Mouse (Mus musculus) liver, adult 2 months (tissue): ENCODE results near the gene Plekhg1. TPM values are rescaled to one million over a fixed set of nuclear protein-coding genes. Genes with fewer than 3 reads are reported as not detected.

Experiments
- DNase-seq: peaks from one replicate; pipeline ENCODE4 v3.0.0-alpha.2; 2011; ENCODE audit warnings: low read depth, low spot score; ENCODE audit errors: extremely low read depth
- H3K27ac ChIP-seq: fragments of 200-500 bp; replicated peaks from 2 replicates; pipeline ENCODE4 v1.5.1; 2012; ENCODE audit warnings: low read depth, mild to moderate bottlenecking, control low read depth, inconsistent platforms, low read length; ENCODE audit not compliant: insufficient read depth
- H3K27me3 ChIP-seq: fragments of 200-500 bp; 2 replicates; pipeline ENCODE4 v1.6.1; 2012; ENCODE audit warnings: mild to moderate bottlenecking, moderate library complexity, low read length, inconsistent platforms; ENCODE audit not compliant: control insufficient read depth, insufficient read depth
- H3K36me3 ChIP-seq: fragments of 200-500 bp; 2 replicates; pipeline ENCODE4 v1.6.1; 2012; ENCODE audit warnings: low read length, inconsistent platforms; ENCODE audit not compliant: control insufficient read depth, insufficient read depth
- H3K4me1 ChIP-seq: fragments of 200-500 bp; 2 replicates; pipeline ENCODE4 v1.6.1; 2011; ENCODE audit warnings: low read length; ENCODE audit not compliant: control insufficient read depth, insufficient read depth
- H3K4me3 ChIP-seq: fragments of 200-500 bp; 2 replicates; pipeline ENCODE4 v1.5.1; 2011; ENCODE audit warnings: low read depth, mild to moderate bottlenecking, control low read depth, low read length, moderate library complexity; ENCODE audit not compliant: insufficient read depth
- H3K79me2 ChIP-seq: fragments of 200-500 bp; 2 replicates; pipeline ENCODE4 v1.6.1; 2012; ENCODE audit warnings: inconsistent platforms, mild to moderate bottlenecking, low read length, moderate library complexity; ENCODE audit not compliant: control insufficient read depth, insufficient read depth
- H3K9ac ChIP-seq: fragments of 200-500 bp; 2 replicates; pipeline ENCODE4 v1.6.1; 2012; ENCODE audit warnings: low read depth, mild to moderate bottlenecking, control low read depth, inconsistent platforms, low read length
- CTCF ChIP-seq: fragments of 200-500 bp; IDR thresholded peaks from 2 replicates; pipeline ENCODE4 v1.5.1; 2011; ENCODE audit warnings: low read depth, low read length, control low read depth
- POLR2A ChIP-seq: fragments of 200-500 bp; IDR thresholded peaks from 2 replicates; pipeline ENCODE4 v1.6.1; 2011; ENCODE audit warnings: low read length, control low read depth; ENCODE audit not compliant: insufficient read depth; ENCODE audit errors: extremely low read depth
- WGBS: fragments of 180-500 bp; shearing (Covaris S2); methylation state at CpG from one replicate; pipeline ENCODE4 v1.1.7; 2018; 5-methylcytosine and 5-hydroxymethylcytosine counted together
- polyA plus RNA-seq: library from polyadenylated mRNA; depleted of rRNA; stranded (reverse); fragments of >200 nt; gene quantifications from 2 replicates; pipeline ENCODE4 v1.2.3, GENCODE M21; 2012
- total RNA-seq: library from RNA; depleted of rRNA; stranded (reverse); fragments of >200 nt; gene quantifications from 2 replicates; pipeline ENCODE4 v1.2.3, GENCODE M21; 2014

The Plekhg1 gene
- total and polyA plus RNA-seq, 2 experiments = 1.2 to 6.0 TPM

DNA sequence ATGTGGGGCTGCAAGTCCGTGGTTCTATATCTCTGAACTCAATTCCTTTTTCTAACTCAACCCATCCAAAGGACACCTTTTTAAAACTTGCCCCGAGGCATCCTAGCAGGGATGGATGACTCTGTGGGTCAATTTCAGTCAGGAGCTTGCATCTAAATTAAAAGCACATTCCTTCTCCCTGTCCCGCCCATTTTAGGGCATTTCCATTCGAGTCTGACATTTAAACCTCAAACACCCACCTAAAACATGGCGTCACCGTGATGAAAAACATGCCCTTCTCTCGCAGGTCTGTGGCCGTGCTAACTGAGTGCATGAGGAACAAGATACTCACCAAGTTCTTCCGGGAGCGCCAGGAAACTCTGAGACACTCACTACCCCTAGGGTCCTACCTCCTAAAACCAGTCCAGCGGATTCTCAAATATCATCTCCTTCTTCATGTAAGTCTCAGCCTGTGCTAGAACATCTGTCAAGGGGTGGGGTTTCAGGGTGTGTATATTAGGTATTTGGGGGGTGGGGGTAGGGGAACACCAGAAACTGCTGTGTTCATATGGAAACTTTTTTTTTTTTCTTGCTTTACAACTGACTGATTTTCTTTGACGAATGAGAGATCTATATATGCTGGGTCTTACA lies 193.3 kb downstream of the Plekhg1 start:
- peaks cover 2% of the 10 kb centered on the region; the same call in 1 of the 2 replicates for H3K36me3 ChIP-seq
- no peak overlapping the region for H3K27ac ChIP-seq
- DNase-seq = no peak
- H3K4me3 ChIP-seq = no peak overlapping the region
- no peaks in the 10 kb centered on the region for H3K4me1 ChIP-seq
- H3K27me3 ChIP-seq = no peaks in the 10 kb centered on the region
- TF ChIP-seq POLR2A (no peak), CTCF (no peak)
- H3K9ac ChIP-seq = no peak overlapping the region
- no peaks in the 10 kb centered on the region for H3K79me2 ChIP-seq
- WGBS = 89% methylated on average over 12 of the region's 12 CpGs

DNA sequence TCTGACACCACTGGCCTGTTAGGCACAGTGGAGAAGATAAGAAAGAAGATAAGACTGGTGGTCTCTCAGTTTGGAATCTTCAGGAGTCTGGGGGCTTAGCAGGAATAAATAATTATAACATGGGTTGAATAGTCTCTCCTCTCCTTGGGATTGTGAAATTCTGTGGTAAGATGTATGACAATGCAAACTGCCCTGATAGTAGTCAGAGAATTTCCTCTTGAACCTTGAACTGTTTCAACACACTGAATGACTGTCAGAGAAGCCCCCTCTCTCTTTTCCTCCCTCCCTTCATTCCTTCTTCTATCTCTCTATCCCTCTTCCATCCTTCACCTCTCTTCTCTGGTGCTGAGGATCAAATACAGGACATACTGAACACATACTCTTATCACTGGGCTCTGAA lies 196.7 kb downstream of the Plekhg1 start:
- no peaks in the 10 kb centered on the region for H3K79me2 ChIP-seq
- H3K4me3 ChIP-seq = no peak overlapping the region
- TF ChIP-seq CTCF (no peak), POLR2A (no peak)
- DNase-seq = no peak
- H3K36me3 ChIP-seq = no peaks in the 10 kb centered on the region
- no peak overlapping the region for H3K9ac ChIP-seq
- H3K4me1 ChIP-seq = no peaks in the 10 kb centered on the region
- no peak overlapping the region for H3K27ac ChIP-seq
- H3K27me3 ChIP-seq = no peaks in the 10 kb centered on the region

DNA sequence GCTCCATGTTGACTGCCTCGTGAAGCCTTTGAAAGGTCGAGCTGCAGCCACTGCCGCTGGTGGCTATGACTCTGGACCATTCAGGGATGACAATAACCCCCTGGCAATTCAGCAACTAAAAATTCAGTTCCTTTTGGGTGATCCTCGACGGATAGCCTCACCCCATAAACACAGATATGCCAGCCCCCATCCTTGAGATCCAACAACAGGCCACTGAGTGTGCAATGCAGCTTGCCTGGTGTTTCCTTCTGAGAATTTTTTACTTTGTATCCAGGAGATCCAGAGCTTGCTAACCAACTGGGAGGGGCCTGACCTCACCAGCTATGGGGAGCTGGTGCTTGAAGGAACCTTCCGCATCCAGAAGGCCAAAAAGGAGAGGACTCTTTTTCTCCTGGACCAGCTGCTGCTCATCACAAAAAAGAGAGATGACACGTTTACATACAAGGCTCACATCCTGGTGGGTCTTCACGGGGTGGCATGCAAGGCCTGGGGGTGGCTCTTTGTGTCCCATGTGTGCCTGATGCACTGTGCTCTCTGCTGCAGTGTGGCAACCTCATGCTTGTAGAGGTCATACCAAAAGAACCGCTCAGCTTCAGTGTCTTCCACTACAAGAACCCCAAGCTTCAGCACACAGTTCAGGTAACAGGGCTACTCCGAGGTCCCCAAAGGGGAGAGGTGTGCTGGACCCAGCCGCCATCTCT lies 199.9 kb downstream of the Plekhg1 start:
- H3K9ac ChIP-seq = no peak overlapping the region
- H3K36me3 ChIP-seq = no peaks in the 10 kb centered on the region
- no peaks in the 10 kb centered on the region for H3K27me3 ChIP-seq
- 89% methylated on average over 11 of the region's 11 CpGs for WGBS
- no peak for DNase-seq
- no peaks in the 10 kb centered on the region for H3K4me1 ChIP-seq
- H3K79me2 ChIP-seq = no peaks in the 10 kb centered on the region
- no peak overlapping the region for H3K27ac ChIP-seq
- H3K4me3 ChIP-seq = no peak overlapping the region
- TF ChIP-seq CTCF = no peak
- TF ChIP-seq POLR2A = no peak

DNA sequence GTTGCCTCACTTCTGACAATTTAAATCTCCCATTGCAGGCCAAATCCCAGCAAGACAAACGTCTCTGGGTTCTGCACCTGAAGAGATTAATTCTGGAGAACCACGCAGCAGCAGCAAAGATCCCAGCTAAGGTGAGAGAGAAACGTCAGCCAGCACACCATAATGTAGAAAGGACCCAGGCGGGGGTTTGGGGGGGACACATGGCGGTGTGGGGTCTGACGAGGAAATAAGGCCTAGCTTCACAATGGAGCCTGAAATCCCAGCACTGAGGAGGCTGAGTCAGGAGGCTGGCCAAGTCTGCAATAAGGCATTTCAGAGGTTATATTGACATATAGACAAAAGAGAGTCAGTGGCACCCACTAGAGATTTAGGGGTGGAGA lies 200.4 kb downstream of the Plekhg1 start:
- DNase-seq = no peak
- Histone ChIP-seq H3K79me2 (no peaks in the 10 kb centered on the region), H3K36me3 (no peaks in the 10 kb centered on the region), H3K4me1 (no peaks in the 10 kb centered on the region), H3K4me3 (no peak overlapping the region), H3K27ac (no peak overlapping the region), H3K27me3 (no peaks in the 10 kb centered on the region), H3K9ac (no peak overlapping the region)
- TF ChIP-seq POLR2A = no peak
- TF ChIP-seq CTCF = no peak
- WGBS = 92% methylated on average over 6 of the region's 6 CpGs

DNA sequence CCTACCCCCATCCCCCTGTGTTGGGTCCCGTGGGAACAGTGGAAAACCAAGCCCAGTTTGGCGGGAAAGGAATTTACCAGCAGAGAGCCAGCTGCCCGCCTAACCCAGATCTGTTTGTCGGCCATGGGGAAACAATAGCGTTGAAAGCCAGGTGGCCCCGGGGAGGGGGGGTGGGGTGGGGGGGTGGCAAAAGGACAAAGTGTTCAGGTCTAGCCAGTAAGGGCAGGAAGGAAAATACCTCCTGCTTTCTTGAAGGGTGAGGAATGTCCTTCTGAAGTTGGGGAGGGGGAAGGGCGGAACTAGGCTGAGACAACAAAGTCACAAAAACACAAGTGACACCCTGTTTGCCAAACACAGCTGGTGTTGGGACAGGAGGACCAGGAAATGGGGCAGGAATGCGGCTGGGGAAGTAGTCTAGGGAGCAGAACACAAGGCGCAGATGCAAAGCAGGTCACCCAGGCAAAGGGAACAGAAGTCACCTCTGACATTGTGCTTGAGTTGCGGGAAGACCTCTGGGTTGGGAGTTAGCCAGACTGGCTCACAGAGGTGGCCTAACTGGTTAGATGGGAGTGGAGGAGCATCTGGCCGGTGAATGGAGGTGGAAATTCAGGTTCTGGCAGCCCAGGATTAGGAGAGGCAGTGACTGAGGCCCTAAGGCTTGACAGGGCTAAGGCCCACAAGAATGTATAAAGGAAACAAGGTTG lies 201.0 kb downstream of the Plekhg1 start:
- WGBS = 55% methylated on average over 11 of the region's 11 CpGs

More for the DNA sequence above, 201.0 kb downstream of the Plekhg1 start:
- no peak overlapping the region for H3K27ac ChIP-seq
- H3K27me3 ChIP-seq = no peaks in the 10 kb centered on the region
- no peaks in the 10 kb centered on the region for H3K36me3 ChIP-seq
- no peak for TF ChIP-seq POLR2A
- TF ChIP-seq CTCF = no peak
- DNase-seq = no peak
- no peaks in the 10 kb centered on the region for H3K79me2 ChIP-seq
- H3K4me1 ChIP-seq = no peaks in the 10 kb centered on the region
- H3K4me3 ChIP-seq = no peak overlapping the region
- no peak overlapping the region for H3K9ac ChIP-seq
